Mouse (Mus musculus): ENCODE measurements around the gene Necap2.

Gene Necap2

DNA sequence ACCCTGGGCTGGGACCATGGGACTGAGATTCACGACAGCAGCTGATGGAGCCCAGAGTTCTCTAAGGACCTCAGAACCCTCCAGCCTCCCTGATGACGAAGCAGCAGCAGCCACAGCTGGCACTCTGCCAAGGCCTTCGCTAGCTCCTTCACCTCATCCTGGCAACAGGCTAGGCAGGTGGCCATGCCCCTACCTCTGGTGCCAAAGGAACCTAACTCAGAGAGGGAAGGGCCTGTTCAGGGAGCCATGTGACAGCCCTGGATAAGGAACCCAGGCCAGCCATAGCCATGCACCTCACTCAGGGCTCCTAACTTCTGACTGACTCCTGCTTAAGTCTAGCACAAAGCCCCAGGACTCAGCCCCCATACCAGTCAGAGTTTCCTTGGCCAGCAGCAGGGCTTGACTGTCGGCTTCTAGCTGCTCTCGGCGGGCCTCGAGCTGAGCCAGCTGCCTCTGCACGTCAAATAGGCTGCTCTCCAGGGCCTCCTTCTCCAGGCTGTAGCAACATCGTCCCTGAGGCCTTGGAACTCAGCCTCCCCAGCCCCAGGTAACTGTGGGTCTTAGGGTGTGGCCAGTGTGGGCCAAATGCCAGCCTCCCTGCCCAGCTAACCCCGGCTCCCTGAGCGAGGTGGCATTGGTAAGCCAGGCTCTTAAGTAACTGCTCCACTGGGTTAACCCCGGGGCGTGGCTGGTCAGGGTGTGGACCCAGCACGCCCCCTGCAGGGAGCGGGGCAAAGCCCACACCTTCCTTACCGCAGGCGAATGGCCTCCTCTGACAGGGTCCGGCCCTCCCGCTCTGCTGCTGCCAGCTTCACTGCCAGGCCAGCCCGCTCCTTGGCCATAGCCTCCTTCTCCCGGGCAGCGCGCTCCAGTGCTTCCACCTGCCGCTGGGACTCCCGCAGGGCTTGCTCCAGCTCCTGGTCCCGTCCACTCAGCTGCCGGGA is 44.3 kb downstream of the Necap2 start:
- peak; percentile 80 for DNase-seq (ENCODE audit: low spot score)

DNA sequence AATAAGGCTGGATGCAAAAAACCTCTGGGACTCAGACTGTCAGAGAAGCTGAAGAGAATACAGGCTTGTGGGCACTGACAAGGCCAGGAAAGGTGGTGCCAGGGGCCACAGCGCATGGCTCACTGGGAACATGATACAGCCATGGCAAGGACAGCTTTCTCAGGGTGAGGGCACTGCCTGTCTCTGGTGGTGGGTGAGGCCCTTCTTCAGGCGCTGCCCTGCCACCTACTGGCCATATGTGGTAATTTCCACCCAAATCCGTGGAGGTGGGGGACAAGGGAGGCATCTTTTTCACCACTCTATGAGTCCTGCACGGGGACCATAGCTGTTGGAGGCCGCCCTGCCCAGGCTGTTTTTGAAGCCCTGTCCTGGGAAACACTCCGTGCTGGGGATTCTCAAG is 46.4 kb downstream of the Necap2 start:
- peak; percentile 75 for DNase-seq (ENCODE audit: low spot score)

DNA sequence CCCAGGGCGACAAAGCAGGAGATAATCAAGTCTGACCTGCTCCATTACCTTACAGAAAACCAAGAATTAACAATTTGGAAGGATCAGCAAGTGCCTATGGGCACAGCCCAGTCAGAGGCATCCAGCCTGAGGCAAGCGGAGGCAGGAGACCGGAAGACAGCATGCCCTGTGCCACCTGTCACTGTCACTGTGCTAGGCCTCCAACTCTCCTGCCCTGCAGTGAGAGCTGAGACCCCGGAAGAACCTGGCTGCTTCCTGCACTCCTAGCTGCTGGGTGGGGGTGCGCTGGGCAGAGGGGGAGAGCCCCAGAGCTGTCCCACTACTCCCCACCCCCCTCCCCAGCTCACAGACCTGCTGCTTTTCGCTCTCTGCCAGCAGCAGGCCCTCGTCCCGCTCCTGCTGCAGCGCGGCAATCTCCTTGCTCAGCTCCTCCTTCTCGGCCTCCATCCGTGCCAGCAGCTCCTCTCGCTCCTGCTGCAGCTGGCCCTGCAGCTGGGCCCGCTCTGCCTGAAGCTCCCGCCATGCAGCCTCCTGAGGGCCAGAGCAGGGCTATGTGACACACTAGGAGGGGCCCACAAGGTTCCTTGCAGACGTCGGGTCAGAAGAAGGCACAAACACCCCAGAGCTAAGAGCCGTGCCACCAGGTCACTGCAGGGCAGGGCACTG is 47.5 kb downstream of the Necap2 start:
- DNase-seq (ENCODE audit: low spot score): no peak

DNA sequence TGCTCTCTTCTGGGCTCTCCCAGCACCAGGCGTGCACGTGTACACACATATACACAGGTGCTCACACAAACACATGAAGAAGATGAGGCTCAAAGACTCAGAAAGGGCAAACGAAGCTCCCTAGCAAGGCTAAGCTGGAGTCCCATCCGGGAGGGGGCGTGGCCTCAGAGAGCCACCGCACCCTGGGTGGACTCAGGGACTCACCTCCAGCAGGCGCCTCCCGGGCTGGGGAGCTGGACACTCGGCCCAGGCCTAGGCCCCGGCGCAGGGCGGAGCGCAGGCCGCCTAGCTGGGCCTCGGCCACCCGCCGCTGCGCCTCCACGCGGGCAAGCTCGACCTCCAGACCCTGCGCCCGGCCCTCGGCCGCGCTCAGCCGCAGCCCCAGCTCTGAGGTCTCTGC is 53.2 kb downstream of the Necap2 start:
- no peak for DNase-seq (ENCODE audit: low spot score)

DNA sequence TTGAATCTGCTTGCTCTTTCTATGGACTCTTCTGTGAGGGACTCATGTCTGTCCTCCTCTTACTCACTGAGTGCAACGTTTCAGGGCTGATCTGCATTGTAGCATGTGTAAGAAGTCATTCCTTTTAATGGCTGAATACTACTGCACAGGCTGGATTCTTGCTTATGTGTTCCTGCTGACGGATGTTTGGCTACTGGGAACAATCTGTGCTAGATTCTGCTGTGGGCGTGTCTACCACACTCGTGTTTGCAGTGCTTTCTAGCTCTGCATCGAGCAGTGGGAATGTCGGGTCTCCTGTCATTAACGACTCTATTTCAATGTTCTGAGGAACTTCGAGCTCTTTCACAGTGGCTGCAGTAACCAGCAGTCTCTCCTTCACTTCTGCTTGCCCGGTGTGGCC is 54.1 kb downstream of the Necap2 start:
- DNase-seq (ENCODE audit: low spot score): peak; percentile 36

DNA sequence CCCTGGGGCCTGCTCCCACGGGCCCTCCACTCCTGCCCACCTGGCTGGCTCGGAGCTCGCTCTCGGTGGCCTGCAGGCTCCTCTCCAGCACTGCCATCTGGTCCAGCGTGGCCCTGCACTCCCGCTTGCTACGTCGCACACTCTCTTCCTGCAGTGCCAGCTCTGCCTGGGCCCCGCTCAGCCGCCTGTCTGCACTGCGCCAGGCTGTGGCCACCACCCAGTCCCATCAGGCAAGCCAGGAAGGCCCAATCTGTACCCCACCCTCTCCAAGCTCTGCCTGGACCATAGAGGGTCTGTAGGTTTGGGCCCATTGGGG is 56.6 kb downstream of the Necap2 start:
- DNase-seq (ENCODE audit: low spot score): no peak

DNA sequence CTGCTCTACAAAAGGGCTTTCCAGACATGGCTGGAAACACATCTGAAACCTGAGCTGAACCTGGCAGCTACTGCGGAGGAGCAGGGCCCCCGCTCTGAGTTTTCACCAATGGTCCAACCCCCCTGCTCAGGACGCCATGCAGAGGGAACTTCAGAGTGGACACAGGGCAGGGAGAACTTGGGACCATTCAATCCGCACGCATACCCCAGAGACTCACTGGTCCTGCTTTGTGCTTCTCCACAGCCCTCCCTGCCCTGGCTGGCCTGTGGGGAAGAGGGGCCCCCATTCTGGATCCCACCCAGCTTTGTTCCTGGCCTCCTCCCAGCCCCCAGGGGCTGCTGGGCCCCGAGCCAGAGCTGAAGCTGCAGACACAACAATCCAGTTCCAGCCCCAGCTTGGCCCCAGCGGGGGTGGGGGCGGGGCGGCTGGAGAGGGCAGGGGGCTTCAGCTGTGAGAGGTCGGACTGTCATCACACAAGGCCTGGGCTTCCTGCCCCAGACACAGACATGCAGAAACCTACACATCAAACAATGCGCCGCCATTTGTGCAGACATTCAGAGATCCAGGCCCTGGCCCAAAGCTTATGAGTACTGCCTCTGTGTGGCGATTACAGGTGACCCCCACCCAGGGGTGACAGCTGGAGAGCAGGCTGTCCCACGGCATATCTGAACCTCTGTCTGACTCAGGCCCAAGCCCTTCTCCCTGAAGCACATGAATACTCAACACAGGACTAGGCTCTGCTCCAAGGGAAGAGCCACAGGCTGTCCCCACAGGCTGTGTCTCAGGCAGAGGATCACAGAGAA is 57.1 kb downstream of the Necap2 start:
- no peak for DNase-seq (ENCODE audit: low spot score)

DNA sequence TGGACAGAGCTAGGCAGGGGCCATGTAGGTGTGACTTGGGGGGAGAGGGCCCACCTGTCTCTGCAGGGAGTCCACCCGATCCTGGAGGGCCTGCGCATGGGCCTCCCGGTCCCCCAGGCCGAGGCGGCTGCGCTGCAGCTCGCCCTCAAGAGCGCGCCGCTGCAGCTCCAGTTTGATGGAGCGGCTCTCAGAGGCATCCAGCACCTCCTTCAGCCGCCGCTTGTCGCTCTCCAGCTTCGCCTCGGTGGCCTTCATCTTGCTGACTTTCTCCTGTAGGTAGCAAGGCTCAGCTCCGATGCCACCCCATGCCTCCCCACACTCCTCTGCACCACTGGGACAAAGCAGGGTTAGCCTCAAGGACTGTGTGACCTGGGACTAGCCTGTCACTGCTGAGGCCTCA is 57.9 kb downstream of the Necap2 start:
- no peak for DNase-seq (ENCODE audit: low spot score)

DNA sequence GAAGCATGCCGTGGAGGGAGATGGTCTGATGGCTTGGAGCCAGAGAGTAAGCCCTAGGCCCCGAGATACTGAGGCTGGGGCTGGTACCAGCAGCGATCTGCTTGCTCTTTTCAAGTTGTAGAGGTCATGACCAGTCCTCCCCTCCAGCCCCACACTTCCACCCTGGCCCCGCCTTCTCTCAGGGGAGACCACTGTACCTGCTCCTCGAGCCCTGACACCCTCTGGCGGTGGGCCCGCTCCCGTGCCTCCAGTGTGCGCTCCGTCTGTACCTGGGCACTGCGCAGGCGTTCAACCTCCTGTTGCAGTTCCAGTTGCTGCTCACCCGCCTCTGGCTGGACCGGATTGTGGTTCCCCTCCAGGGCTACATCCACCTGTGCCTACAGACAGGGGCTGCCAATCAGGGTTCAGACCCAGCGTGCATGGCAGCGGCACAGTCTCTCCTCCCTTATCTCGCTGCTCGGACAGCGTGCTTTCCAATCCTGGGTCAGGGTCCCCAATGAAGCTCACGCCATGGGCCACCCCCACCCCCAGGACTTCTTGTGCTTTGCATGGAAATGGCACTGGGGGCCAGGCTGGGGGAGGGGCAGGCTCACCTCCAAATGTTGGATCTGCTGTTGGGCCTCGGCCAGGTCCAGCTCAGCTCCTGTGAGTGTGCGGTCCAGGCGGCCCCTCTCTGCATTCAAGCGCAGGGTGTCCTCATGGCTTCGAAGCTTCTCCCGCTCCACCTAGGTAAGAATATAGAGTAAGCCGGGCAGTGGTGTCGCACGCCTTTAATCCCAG is 60.3 kb downstream of the Necap2 start:
- no peak for DNase-seq (ENCODE audit: low spot score)

Data from lung, postnatal 25 days (tissue).